Mouse (Mus musculus) thymus, adult 2 months (tissue): ENCODE results near the gene Nenf. TPM values are rescaled to one million over a fixed set of nuclear protein-coding genes. Genes with fewer than 3 reads are reported as not detected.

Experiments used
- DNase-seq: peaks from one replicate; pipeline ENCODE4 v3.0.0; 2021
- H3K27ac ChIP-seq: fragments of 200-500 bp; 2 replicates; pipeline ENCODE4 v1.5.1; 2012; ENCODE audit warnings: low read length, control low read depth; ENCODE audit not compliant: control insufficient read depth, insufficient read depth
- H3K27me3 ChIP-seq: fragments of 200-500 bp; 2 replicates; pipeline ENCODE4 v1.6.1; 2012; ENCODE audit warnings: mild to moderate bottlenecking, low read length, moderate library complexity, mixed read lengths; ENCODE audit not compliant: control insufficient read depth, insufficient read depth
- H3K36me3 ChIP-seq: fragments of 200-500 bp; 2 replicates; pipeline ENCODE4 v1.6.1; 2012; ENCODE audit warnings: mild to moderate bottlenecking, low read length, moderate library complexity; ENCODE audit not compliant: control insufficient read depth, insufficient read depth
- H3K4me1 ChIP-seq: fragments of 200-500 bp; replicated peaks from 2 replicates; pipeline ENCODE4 v1.6.1; 2012; ENCODE audit warnings: low read length; ENCODE audit not compliant: control insufficient read depth, insufficient read depth
- H3K4me3 ChIP-seq: fragments of 200-500 bp; 2 replicates; pipeline ENCODE4 v1.5.1; 2012; ENCODE audit warnings: mild to moderate bottlenecking, low read length, control low read depth, moderate library complexity; ENCODE audit not compliant: control insufficient read depth, insufficient read depth
- CTCF ChIP-seq: fragments of 200-500 bp; IDR thresholded peaks from 2 replicates; pipeline ENCODE4 v1.5.1; 2012; ENCODE audit warnings: mild to moderate bottlenecking, control low read depth, low read length, moderate library complexity, borderline replicate concordance; ENCODE audit not compliant: control insufficient read depth, poor library complexity, insufficient read depth; ENCODE audit errors: extremely low read depth
- POLR2A ChIP-seq: fragments of 200-500 bp; IDR thresholded peaks from 2 replicates; pipeline ENCODE4 v1.6.1; 2012; ENCODE audit warnings: mild to moderate bottlenecking, low read length, control low read depth, moderate library complexity; ENCODE audit not compliant: control insufficient read depth, poor library complexity, insufficient read depth; ENCODE audit errors: extremely low read depth
- WGBS: fragments of 180-500 bp; shearing (Covaris S2); methylation state at CpG from one replicate; pipeline ENCODE4 v1.1.7; 2018; 5-methylcytosine and 5-hydroxymethylcytosine counted together
- polyA plus RNA-seq: library from polyadenylated mRNA; depleted of rRNA; stranded (reverse); fragments of >200 nt; gene quantifications from 2 replicates; pipeline ENCODE4 v1.2.3, GENCODE M21; 2012

The Nenf gene
- polyA plus RNA-seq, 1 experiment = 64.5 TPM

DNA sequence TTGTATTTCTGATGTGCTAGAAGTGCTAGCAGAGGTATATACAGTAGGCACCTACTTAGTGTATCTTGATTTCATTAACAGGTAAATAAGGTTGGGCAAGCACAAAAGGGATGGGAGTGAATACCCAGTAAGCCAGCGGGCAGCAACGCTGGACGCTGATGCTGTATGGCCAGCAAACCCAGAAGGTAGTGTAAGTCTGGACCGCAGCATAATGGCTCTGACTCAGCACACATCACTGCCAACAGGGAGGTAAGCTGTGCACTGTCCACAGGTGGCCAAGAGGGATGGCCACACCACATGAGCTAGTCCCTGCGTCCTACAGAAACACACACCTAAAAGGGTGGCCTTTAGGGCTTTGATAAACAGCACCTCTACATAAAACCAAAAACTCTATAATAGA lies 32.4 kb upstream of the Nenf start:
- 98% methylated on average over 5 of the region's 5 CpGs for WGBS
- DNase-seq = no peak
- Histone ChIP-seq H3K27ac (no peak overlapping the region), H3K4me3 (no peak overlapping the region), H3K27me3 (no peaks in the 10 kb centered on the region), H3K36me3 (peaks cover 59% of the 10 kb centered on the region), H3K4me1 (no peaks in the 10 kb centered on the region)
- TF ChIP-seq CTCF (no peak), POLR2A (no peak)

DNA sequence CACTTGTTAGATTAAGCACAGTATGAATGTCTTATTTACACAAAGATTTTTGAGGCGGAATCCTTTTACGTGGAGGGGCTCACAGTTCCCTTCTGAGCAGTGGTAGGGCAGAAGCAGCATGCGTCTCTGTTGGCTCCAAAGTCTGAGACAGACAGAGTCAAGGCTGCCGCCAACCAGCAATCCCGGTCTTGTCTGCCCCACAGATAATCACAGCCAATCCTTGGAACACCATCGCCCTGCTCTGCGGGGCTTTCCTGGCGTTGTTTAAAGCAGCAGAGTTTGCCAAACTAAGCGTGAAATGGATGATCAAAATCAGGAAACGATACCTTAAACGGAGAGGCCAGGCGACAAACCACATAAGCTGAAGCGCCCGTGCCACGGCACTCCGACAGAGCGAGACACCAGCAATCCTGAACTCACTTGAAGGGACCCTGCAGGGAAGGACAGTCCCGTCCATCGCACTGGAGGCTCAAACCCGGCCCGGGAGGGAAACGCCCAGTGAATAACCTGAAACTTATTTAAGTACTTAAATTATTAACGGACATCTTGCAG lies 31.6 kb upstream of the Nenf start:
- DNase-seq = no peak
- no peaks in the 10 kb centered on the region for H3K27me3 ChIP-seq
- no peak overlapping the region for H3K4me3 ChIP-seq
- H3K4me1 ChIP-seq = no peaks in the 10 kb centered on the region
- no peak overlapping the region for H3K27ac ChIP-seq
- H3K36me3 ChIP-seq = peaks cover 51% of the 10 kb centered on the region
- WGBS = 96% methylated on average over 23 of the region's 23 CpGs
- TF ChIP-seq POLR2A (no peak), CTCF (no peak)

DNA sequence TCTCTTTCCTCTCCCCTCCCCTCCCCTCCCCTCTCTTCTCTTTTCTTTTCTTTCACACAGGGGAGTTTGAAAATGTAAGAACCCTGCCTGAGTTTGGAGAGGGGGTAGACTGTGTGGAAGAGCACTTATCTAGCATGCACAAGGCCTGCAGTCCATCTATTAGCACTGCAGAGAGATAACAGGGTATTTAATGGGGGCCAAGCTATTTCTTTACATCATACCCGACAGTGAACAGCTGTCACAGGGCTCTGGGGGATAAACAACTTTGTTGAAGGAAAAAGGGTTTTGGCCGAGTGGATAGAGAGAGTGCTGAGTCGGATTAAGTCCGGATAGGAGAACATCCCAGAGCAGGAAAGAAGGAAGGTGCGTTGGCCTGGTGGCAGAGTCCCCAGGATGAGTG lies 31.0 kb upstream of the Nenf start:
- no peak overlapping the region for H3K4me3 ChIP-seq
- no peaks in the 10 kb centered on the region for H3K27me3 ChIP-seq
- H3K4me1 ChIP-seq = no peaks in the 10 kb centered on the region
- TF ChIP-seq CTCF (no peak), POLR2A (no peak)
- WGBS = 95% methylated on average over 5 of the region's 5 CpGs
- no peak overlapping the region for H3K27ac ChIP-seq
- no peak for DNase-seq
- peaks cover 46% of the 10 kb centered on the region for H3K36me3 ChIP-seq

DNA sequence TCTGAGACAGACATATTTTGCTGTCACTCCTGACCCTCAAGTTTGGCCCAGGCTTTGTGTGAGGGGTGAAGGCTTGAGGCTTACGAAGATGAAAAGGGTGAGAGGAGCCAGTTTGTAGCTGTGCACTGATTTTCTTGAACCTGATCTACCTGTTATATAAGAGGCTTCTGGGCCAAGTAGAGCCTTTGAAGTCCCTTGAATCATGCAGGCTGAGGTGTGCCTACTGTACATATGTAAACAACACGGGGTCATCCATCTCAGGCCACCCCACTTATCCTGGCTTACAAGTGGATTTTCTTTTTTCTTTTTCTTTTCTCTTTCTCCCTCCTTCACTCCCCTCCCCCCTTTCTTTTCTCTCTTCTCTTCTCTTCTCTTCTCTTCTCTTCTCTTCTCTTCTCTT lies 30.6 kb upstream of the Nenf start:
- Histone ChIP-seq H3K36me3 (peaks cover 42% of the 10 kb centered on the region), H3K27me3 (no peaks in the 10 kb centered on the region), H3K4me3 (no peak overlapping the region), H3K27ac (no peak overlapping the region), H3K4me1 (no peaks in the 10 kb centered on the region)
- no peak for TF ChIP-seq CTCF
- TF ChIP-seq POLR2A = no peak
- 94% methylated on average over 2 of the region's 2 CpGs for WGBS
- DNase-seq = no peak

DNA sequence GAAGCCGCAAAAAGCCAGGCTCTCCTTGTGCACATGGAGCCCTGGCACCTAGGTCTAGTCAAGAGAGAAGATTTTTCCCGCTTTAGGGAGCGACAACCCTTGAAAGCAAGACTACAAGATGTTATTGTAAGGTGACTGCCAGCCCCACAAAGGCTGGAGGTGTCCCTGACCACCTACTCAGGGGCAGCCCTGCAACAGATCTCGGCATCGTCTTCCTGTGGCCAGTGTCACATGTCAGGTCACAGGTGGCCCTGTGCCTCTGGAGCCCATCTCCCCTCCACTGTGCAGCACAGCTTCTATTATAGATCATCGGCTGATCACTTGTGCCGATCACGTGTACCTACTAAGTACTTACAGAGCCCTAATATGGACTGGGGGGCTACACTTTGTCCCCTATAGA lies 29.6 kb upstream of the Nenf start:
- Histone ChIP-seq H3K4me3 (no peak overlapping the region), H3K27me3 (no peaks in the 10 kb centered on the region), H3K4me1 (no peaks in the 10 kb centered on the region), H3K36me3 (peaks cover 32% of the 10 kb centered on the region), H3K27ac (no peak overlapping the region)
- WGBS = 97% methylated on average over 8 of the region's 8 CpGs
- no peak for DNase-seq
- TF ChIP-seq CTCF = no peak
- TF ChIP-seq POLR2A = no peak

DNA sequence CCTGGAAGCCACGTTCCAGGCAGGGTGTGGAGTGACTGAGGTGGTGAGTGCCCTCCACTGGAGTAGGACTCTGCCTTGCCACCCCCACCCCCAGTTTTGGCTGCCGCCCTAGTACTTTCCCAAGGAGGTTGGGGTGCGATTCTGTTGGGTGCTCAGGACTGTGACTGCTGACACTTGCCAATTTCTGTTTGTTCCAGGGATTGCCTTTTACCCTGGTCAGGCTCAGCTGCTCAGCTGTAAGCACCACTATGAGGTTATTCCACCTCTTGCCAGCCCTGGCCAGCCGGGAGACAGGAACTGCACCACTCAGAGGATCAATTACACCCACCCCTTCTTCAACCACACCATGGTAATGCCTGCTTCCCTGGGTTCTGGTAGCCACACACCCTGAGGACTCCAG lies 22.5 kb upstream of the Nenf start:
- Histone ChIP-seq H3K27ac (no peak overlapping the region), H3K36me3 (no peaks in the 10 kb centered on the region), H3K4me3 (no peak overlapping the region), H3K27me3 (no peaks in the 10 kb centered on the region), H3K4me1 (no peaks in the 10 kb centered on the region)
- TF ChIP-seq POLR2A (no peak), CTCF (no peak)
- no peak for DNase-seq
- WGBS = 95% methylated on average over 4 of the region's 4 CpGs

DNA sequence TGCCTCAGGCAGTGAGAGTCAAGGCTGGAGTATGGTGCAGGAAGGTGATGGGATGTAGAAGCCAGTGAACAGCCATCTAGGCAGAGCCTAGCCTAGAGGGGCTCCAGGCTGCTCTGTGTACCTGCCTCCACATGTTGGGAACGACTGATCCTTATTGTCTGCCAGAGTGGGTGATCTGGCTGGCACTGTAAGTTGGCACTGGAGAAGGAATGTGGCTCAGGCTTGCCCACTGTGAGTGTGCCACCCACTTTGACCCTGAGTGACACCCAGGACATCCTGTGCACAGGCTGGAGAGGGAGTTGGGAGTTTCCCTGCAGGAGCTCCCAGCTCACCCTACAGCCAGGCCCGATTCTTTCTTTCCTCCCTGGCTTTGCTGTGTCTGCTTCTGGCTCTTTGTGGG lies 21.9 kb upstream of the Nenf start:
- H3K36me3 ChIP-seq = no peaks in the 10 kb centered on the region
- H3K4me3 ChIP-seq = no peak overlapping the region
- DNase-seq = no peak
- 98% methylated on average over 2 of the region's 2 CpGs for WGBS
- TF ChIP-seq CTCF (no peak), POLR2A (no peak)
- H3K27ac ChIP-seq = no peak overlapping the region
- no peaks in the 10 kb centered on the region for H3K27me3 ChIP-seq
- H3K4me1 ChIP-seq = no peaks in the 10 kb centered on the region
